Mouse (Mus musculus): ENCODE data around the gene Eif4e. TPM values are rescaled to one million over a fixed set of nuclear protein-coding genes. Genes with fewer than 3 reads are reported as not detected.

Gene Eif4e
- total RNA-seq, 1 experiment from 2014 or later = 113 TPM

GRCm38 (mm10) chr3:138514749-138515148, 11.2 kb upstream of the Eif4e start:
- no peak for ATAC-seq (replicated peaks; ENCODE audit: insufficient number of reproducible peaks, low FRiP score, low TSS enrichment, poor library complexity, severe bottlenecking)

- ATAC-seq (replicated peaks; ENCODE audit: insufficient number of reproducible peaks, low FRiP score, low TSS enrichment, poor library complexity, severe bottlenecking) = no peak
These were observed 10.2 kb upstream of the Eif4e start for GRCm38 (mm10) chr3:138515656-138516370.

- 0 out of 2 replicates have a peak, but pooled peaks have one; percentile 50 for ATAC-seq (replicated peaks; ENCODE audit: insufficient number of reproducible peaks, low FRiP score, low TSS enrichment, poor library complexity, severe bottlenecking)
These were observed 8.1 kb upstream of the Eif4e start for GRCm38 (mm10) chr3:138517881-138518280.

- ATAC-seq (replicated peaks; ENCODE audit: insufficient number of reproducible peaks, low FRiP score, low TSS enrichment, poor library complexity, severe bottlenecking) = no peak
These were observed 6.8 kb upstream of the Eif4e start for GRCm38 (mm10) chr3:138519218-138519617.

GRCm38 (mm10) chr3:138523956-138524355, 2.0 kb upstream of the Eif4e start:
- ATAC-seq (replicated peaks; ENCODE audit: insufficient number of reproducible peaks, low FRiP score, low TSS enrichment, poor library complexity, severe bottlenecking) = no peak

GRCm38 (mm10) chr3:138525494-138525893, 485 bp upstream of the Eif4e start:
- no peak for ATAC-seq (replicated peaks; ENCODE audit: insufficient number of reproducible peaks, low FRiP score, low TSS enrichment, poor library complexity, severe bottlenecking)

GRCm38 (mm10) chr3:138526916-138527666, 1.1 kb downstream of the Eif4e start:
- peak; percentile 91 for ATAC-seq (replicated peaks; ENCODE audit: insufficient number of reproducible peaks, low FRiP score, low TSS enrichment, poor library complexity, severe bottlenecking)

- ATAC-seq (replicated peaks; ENCODE audit: insufficient number of reproducible peaks, low FRiP score, low TSS enrichment, poor library complexity, severe bottlenecking) = peak; percentile 36; the same call in 1 of the 2 replicates
These were observed 1.8 kb downstream of the Eif4e start for GRCm38 (mm10) chr3:138527667-138528231.

- no peak for ATAC-seq (replicated peaks; ENCODE audit: insufficient number of reproducible peaks, low FRiP score, low TSS enrichment, poor library complexity, severe bottlenecking)
These were observed 2.3 kb downstream of the Eif4e start for GRCm38 (mm10) chr3:138528265-138528664.

- ATAC-seq (replicated peaks; ENCODE audit: insufficient number of reproducible peaks, low FRiP score, low TSS enrichment, poor library complexity, severe bottlenecking) = no peak
These were observed 4.8 kb downstream of the Eif4e start for GRCm38 (mm10) chr3:138530578-138531478.

GRCm38 (mm10) chr3:138531479-138532181, 5.7 kb downstream of the Eif4e start:
- ATAC-seq (replicated peaks; ENCODE audit: insufficient number of reproducible peaks, low FRiP score, low TSS enrichment, poor library complexity, severe bottlenecking) = no peak

- no peak for ATAC-seq (replicated peaks; ENCODE audit: insufficient number of reproducible peaks, low FRiP score, low TSS enrichment, poor library complexity, severe bottlenecking)
These were observed 6.8 kb downstream of the Eif4e start for GRCm38 (mm10) chr3:138532764-138533163.

GRCm38 (mm10) chr3:138536031-138536430, 10.1 kb downstream of the Eif4e start:
- ATAC-seq (replicated peaks; ENCODE audit: insufficient number of reproducible peaks, low FRiP score, low TSS enrichment, poor library complexity, severe bottlenecking) = no peak

GRCm38 (mm10) chr3:138542621-138543020, 16.6 kb downstream of the Eif4e start:
- ATAC-seq (replicated peaks; ENCODE audit: insufficient number of reproducible peaks, low FRiP score, low TSS enrichment, poor library complexity, severe bottlenecking) = no peak

GRCm38 (mm10) chr3:138544117-138544516, 18.1 kb downstream of the Eif4e start:
- ATAC-seq (replicated peaks; ENCODE audit: insufficient number of reproducible peaks, low FRiP score, low TSS enrichment, poor library complexity, severe bottlenecking) = no peak

GRCm38 (mm10) chr3:138546678-138547077, 20.7 kb downstream of the Eif4e start:
- ATAC-seq (replicated peaks; ENCODE audit: insufficient number of reproducible peaks, low FRiP score, low TSS enrichment, poor library complexity, severe bottlenecking) = no peak

GRCm38 (mm10) chr3:138549045-138549444, 23.1 kb downstream of the Eif4e start:
- ATAC-seq (replicated peaks; ENCODE audit: insufficient number of reproducible peaks, low FRiP score, low TSS enrichment, poor library complexity, severe bottlenecking) = no peak

Data from monocyte, adult 5-6 weeks (primary cell).